Mouse (Mus musculus) cerebellum, adult 9-10 months (tissue): ENCODE data around the gene Dnaaf3.

Source experiments
- DNase-seq: peaks from one replicate; pipeline ENCODE4 v3.0.0; 2022

Gene Dnaaf3

DNA sequence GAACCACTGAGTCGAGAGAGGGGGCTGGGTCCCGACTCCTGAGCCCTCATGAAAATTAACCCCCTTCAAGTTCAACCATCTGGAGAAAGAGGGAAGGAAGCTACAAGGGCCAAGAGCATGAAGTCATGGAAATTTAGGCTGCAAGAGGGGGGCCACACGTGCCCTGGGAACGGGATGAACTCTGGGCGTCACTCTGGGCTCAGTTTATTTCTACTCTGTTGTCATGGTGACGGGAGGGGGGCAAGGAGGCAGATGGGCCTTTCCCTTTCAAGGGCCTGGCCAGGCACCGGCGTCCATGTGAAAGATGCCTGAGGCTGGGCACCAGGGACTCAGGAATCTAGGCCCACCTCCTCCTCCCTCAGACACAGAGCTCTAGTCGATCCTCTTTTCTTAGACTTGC is 34.0 kb downstream of the Dnaaf3 start:
- DNase-seq, result no peak

DNA sequence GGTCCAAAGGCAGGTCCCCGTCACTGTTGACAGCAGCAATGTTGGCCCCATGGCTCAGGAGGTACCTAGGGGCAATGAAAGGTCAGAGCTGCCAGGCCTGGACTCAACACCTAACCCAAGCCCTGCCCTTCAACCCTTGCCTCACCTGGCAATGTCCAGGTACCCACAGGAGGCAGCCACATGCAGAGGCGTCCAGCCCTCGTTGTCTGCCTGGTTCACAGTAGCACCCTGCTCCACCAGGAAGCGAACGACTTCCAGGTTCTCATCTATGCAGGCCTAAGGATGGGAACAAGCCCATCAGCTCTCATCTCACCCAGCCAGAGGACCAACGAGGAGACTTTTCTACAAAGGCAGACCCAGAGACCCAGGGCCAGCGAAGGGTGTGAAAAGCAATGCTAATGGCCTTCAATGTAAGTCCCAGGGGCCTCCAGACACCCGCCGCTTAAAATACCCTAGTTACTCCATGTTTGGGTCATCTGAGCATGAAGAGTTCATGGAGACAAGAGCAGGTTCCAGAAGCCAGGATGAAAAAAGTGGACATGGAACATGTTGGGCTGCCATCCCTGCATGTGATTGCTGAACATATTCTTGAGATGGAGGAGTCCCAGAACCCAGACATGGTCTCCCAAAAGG is 34.9 kb downstream of the Dnaaf3 start:
- no peak for DNase-seq

- no peak for DNase-seq
Observed at GRCm38 (mm10) chr7:4496468-4496867, 35.8 kb downstream of the Dnaaf3 start.

GRCm38 (mm10) chr7:4493991-4494390 is 38.3 kb downstream of the Dnaaf3 start:
- DNase-seq, result no peak

- no peak for DNase-seq
Observed at GRCm38 (mm10) chr7:4492284-4493224, 39.7 kb downstream of the Dnaaf3 start.

DNA sequence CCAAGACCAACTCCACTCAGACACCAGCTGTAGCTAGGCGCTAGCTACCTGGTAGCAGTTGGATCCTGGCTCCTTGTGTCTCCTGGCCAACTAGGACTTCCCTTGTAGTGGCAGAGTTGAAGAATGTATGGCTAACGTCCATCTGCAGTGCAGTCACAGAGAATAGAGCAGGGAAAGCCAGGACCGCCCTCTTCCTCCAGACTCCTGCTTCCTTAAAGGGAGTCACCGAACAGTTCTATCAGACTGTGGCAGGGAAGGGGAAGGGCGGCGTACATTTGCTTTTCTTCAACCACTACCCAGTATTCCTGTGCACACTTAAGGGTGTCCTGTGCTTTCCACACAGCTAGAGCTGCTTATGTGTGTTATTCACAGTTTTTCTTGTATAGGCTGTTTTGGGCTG is 40.9 kb downstream of the Dnaaf3 start:
- no peak for DNase-seq

DNA sequence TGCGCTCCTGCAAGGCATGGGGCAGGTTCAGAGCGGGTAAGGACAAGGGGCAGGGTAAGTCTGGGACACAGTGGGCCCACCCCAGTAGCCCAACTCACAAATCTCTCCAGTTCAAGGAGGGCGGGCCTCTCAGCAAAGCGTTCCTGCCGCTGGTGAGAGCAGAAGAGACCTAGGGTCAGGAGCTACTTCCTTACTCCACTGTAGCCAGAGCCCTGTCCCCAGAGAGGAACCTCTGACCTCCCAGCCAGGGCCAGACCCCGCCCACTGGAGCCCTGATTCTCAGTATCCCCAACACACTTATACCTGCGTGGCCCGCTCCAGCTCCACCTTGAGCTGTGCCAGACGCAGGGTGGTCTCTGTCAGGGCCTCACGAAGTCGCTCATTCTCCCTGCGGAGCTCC is 50.0 kb downstream of the Dnaaf3 start:
- DNase-seq, result no peak

GRCm38 (mm10) chr7:4479674-4480073 is 52.6 kb downstream of the Dnaaf3 start:
- DNase-seq, result peak; percentile 49

DNA sequence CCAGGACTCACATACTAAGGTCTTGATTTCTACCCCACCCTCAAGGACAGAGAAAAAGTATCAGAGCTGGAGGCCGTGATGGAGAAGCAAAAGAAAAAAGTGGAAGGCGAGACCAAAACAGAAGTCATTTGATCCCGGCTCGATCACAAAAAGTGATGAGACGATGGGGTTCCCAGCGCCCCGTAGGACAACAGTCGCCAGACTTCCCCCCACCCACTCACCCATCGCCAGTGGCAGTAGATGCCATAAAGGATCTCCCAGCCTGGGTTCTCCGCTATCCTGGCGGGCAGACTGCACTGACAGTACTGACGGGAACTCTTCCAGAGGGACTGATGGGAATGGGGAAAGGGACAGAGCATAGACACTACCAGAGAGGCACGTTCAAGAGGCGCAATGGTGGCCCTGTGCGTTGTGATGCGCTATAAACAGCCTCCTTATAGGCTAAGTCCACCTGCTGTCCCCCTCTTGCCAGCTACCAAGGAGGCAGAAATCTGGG is 53.4 kb downstream of the Dnaaf3 start:
- DNase-seq, result no peak

DNA sequence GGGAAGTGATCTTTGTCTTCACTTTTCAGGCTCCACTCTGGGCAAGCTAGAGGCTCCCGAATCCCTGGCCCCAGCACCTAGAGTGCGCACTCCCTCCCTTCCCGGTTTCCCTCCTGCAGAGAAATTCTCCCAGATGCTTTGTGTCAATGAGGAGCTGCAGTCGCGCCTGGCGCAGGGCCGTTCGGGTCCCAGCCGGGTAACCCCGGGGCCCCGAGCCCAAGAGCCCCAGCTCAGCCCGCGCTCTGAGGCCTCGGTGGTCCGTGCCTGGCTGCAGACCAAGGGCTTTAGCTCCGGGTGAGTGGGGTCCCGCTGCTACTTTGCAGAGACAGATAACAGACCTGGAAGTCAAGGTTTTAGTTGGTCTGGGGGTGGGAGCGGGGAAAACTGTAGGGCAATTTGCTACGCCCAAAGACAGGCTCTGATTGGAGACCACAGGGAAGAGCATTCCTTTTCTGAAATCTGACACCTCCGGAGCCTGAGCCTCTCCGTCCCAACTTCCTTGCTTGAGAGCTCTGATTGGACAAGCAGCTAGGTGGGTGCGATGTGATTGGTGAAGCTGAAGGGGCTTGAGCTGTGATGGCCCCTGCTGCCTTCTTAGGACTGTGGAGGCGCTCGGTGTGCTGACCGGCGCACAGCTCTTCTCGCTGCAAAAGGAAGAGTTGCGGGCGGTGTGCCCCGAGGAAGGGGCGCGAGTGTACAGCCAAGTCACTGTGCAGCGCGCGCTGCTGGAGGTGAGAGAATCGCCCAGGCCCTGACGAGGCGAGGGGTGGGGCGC is 54.0 kb downstream of the Dnaaf3 start:
- peak; percentile 79 for DNase-seq

- no peak for DNase-seq
Observed at GRCm38 (mm10) chr7:4473940-4474339, 58.3 kb downstream of the Dnaaf3 start.
